Mouse (Mus musculus) CH12.LX (cell line): Measurements from ENCODE around the gene Mindy3. TPM values are rescaled to one million over a fixed set of nuclear protein-coding genes. Genes with fewer than 3 reads are reported as not detected.

ENCODE experiments used
- DNase-seq: peaks from one replicate; pipeline ENCODE4 v3.0.0-alpha.2; 2013; ENCODE audit errors: extremely low read depth
- H3K27ac ChIP-seq: 2 replicates; pipeline ENCODE4 v1.5.1; 2012; ENCODE audit warnings: low read depth, mild to moderate bottlenecking, control low read depth, moderate library complexity; ENCODE audit not compliant: insufficient read depth
- H3K27me3 ChIP-seq: replicated peaks from 2 replicates; pipeline ENCODE3; 2012; ENCODE audit warnings: inconsistent platforms
- H3K36me3 ChIP-seq, 2 experiments: replicated peaks in 1 of 2; 2 replicates each; pipeline versions ENCODE3 to v1.6.1; 2012; ENCODE audit warnings: inconsistent platforms in 1 of 2, low read length in 1 of 2, mild to moderate bottlenecking in 1 of 2, mixed read lengths in 1 of 2, moderate library complexity in 1 of 2; ENCODE audit not compliant: control insufficient read depth in 1 of 2, insufficient read depth in 1 of 2
- H3K4me1 ChIP-seq, 2 experiments: 2 replicates each; pipeline ENCODE4 v1.6.1; 2012; ENCODE audit warnings: inconsistent platforms in 1 of 2, moderate library complexity in 1 of 2; ENCODE audit not compliant: insufficient read depth in 2 of 2, control insufficient read depth in 1 of 2
- H3K4me2 ChIP-seq: 2 replicates; pipeline ENCODE4 v1.6.1; 2012; ENCODE audit warnings: low read depth, mild to moderate bottlenecking, control low read depth; ENCODE audit not compliant: poor library complexity, insufficient read depth, severe bottlenecking
- H3K4me3 ChIP-seq, 3 experiments: fragments of 150-350 bp in 1 of 3; sonication (generic) in 1 of 3; replicated peaks in 1 of 3; 2 replicates each; pipeline versions ENCODE3 to v1.5.1; 2011 to 2012; ENCODE audit warnings: low read depth in 2 of 3, low read length in 2 of 3, mild to moderate bottlenecking in 2 of 3, moderate library complexity in 2 of 3, control low read depth in 1 of 3, improper control_type of control experiment in 1 of 3, inconsistent platforms in 1 of 3, mixed read lengths in 1 of 3; ENCODE audit not compliant: poor library complexity in 1 of 3
- H3K79me2 ChIP-seq: replicated peaks from 2 replicates; pipeline ENCODE4 v1.6.1; 2012; ENCODE audit warnings: mild to moderate bottlenecking, moderate library complexity; ENCODE audit not compliant: control insufficient read depth, poor library complexity, insufficient read depth, severe bottlenecking; ENCODE audit errors: extremely low read depth
- H3K9ac ChIP-seq: 2 replicates; pipeline ENCODE4 v1.6.1; 2012; ENCODE audit warnings: low read depth, mild to moderate bottlenecking, control low read depth, moderate library complexity; ENCODE audit not compliant: insufficient read depth
- H3K9me3 ChIP-seq: replicated peaks from 2 replicates; pipeline ENCODE3; 2012; ENCODE audit warnings: low read length, inconsistent platforms, mixed read lengths
- CHD1 ChIP-seq: IDR thresholded peaks from 2 replicates; pipeline ENCODE4 v1.6.1; 2012; ENCODE audit warnings: low read depth, low read length, improper control_type of control experiment, inconsistent platforms
- CTCF ChIP-seq, 2 experiments: IDR thresholded peaks in 1 of 2; conservative IDR thresholded peaks in 1 of 2; 2 replicates each; pipeline ENCODE4 v1.5.1; 2011 to 2012; ENCODE audit warnings: low read depth in 2 of 2, low read length in 2 of 2, improper control_type of control experiment in 1 of 2, inconsistent platforms in 1 of 2, mild to moderate bottlenecking in 1 of 2, moderate library complexity in 1 of 2
- E2F4 ChIP-seq: IDR thresholded peaks from 2 replicates; pipeline ENCODE4 v1.6.1; 2011; ENCODE audit warnings: low read depth, low read length, improper control_type of control experiment; ENCODE audit not compliant: insufficient replicate concordance
- ELF1 ChIP-seq: IDR thresholded peaks from 2 replicates; pipeline ENCODE4 v1.6.1; 2014; ENCODE audit warnings: low read depth, mild to moderate bottlenecking, inconsistent platforms, low read length, improper control_type of control experiment
- EP300 ChIP-seq: IDR thresholded peaks from 2 replicates; pipeline ENCODE4 v1.6.1; 2011; ENCODE audit warnings: low read length, improper control_type of control experiment
- ETS1 ChIP-seq: conservative IDR thresholded peaks from 2 replicates; pipeline ENCODE4 v1.6.1; 2012; ENCODE audit warnings: low read depth, mild to moderate bottlenecking, inconsistent platforms, low read length, improper control_type of control experiment, moderate library complexity
- JUND ChIP-seq: conservative IDR thresholded peaks from 2 replicates; pipeline ENCODE4 v1.6.1; 2011; ENCODE audit warnings: low read depth, low read length, improper control_type of control experiment
- MAZ ChIP-seq: IDR thresholded peaks from 2 replicates; pipeline ENCODE4 v1.6.1; 2012; ENCODE audit warnings: low read depth, mild to moderate bottlenecking, inconsistent platforms, low read length, improper control_type of control experiment, moderate library complexity
- MEF2A ChIP-seq: IDR thresholded peaks from 2 replicates; pipeline ENCODE4 v1.6.1; 2014; ENCODE audit warnings: low read depth, mild to moderate bottlenecking, inconsistent platforms, low read length, improper control_type of control experiment, borderline replicate concordance
- MXI1 ChIP-seq: IDR thresholded peaks from 2 replicates; pipeline ENCODE4 v1.6.1; 2011; ENCODE audit warnings: mild to moderate bottlenecking, low read depth, low read length, improper control_type of control experiment
- PAX5 ChIP-seq: IDR thresholded peaks from 2 replicates; pipeline ENCODE4 v1.6.1; 2012; ENCODE audit warnings: low read length, inconsistent platforms, mixed read lengths
- POLR2A ChIP-seq: IDR thresholded peaks from 2 replicates; pipeline ENCODE4 v1.6.1; 2011; ENCODE audit warnings: low read depth, mild to moderate bottlenecking, improper control_type of control experiment, low read length
- RCOR1 ChIP-seq: conservative IDR thresholded peaks from 2 replicates; pipeline ENCODE4 v1.6.1; 2012; ENCODE audit warnings: low read depth, mild to moderate bottlenecking, inconsistent platforms, low read length, improper control_type of control experiment
- SIN3A ChIP-seq: IDR thresholded peaks from 2 replicates; pipeline ENCODE4 v1.6.1; 2012; ENCODE audit warnings: low read length, improper control_type of control experiment, inconsistent platforms
- TCF12 ChIP-seq: IDR thresholded peaks from 2 replicates; pipeline ENCODE4 v1.6.1; 2014; ENCODE audit warnings: low read depth, mild to moderate bottlenecking, inconsistent platforms, low read length, improper control_type of control experiment
- USF1 ChIP-seq: IDR thresholded peaks from 2 replicates; pipeline ENCODE4 v1.6.1; 2014; ENCODE audit warnings: low read depth, mild to moderate bottlenecking, inconsistent platforms, low read length, improper control_type of control experiment
- ZC3H11A ChIP-seq: IDR thresholded peaks from 2 replicates; pipeline ENCODE4 v1.6.1; 2012; ENCODE audit warnings: low read depth, mild to moderate bottlenecking, inconsistent platforms, low read length, improper control_type of control experiment
- ZKSCAN1 ChIP-seq: IDR thresholded peaks from 2 replicates; pipeline ENCODE4 v1.6.1; 2012; ENCODE audit warnings: low read depth, inconsistent platforms, low read length, improper control_type of control experiment, borderline replicate concordance
- ZMIZ1 ChIP-seq: IDR thresholded peaks from 2 replicates; pipeline ENCODE4 v1.6.1; 2012; ENCODE audit warnings: low read depth, mild to moderate bottlenecking, inconsistent platforms, low read length, improper control_type of control experiment
- dilution Hi-C: fragments of 300-500 bp; cut with MboI; formaldehyde crosslinking; loops from 2 replicates; pipeline ENCODE4 v1.14.3; 2020; ENCODE audit warnings: low sequenced_read_pairs; ENCODE audit not compliant: extremely low pct_unique_long_range_greater_than_20kb, extremely low pct_ligation_motif_present
- in situ Hi-C: fragments of 300-500 bp; cut with MboI; formaldehyde crosslinking; loops from 3 replicates; pipeline ENCODE4 v1.14.3; 2019; ENCODE audit warnings: low sequenced_read_pairs, low pct_ligation_motif_present, low pct_unique_long_range_greater_than_20kb, mixed read lengths
- polyA plus RNA-seq: library from polyadenylated mRNA; unstranded; fragments of >175 nt; gene quantifications from 2 replicates; pipeline ENCODE4 v1.2.1, GENCODE M21; 2012; ENCODE audit warnings: low read depth; ENCODE audit not compliant: insufficient read length
- total RNA-seq, 2 experiments: library from RNA; depleted of rRNA; stranded (reverse); fragments of 300-350 nt in 1 of 2; fragments of >200 nt in 1 of 2; gene quantifications; 2 replicates each; pipeline ENCODE4 v1.2.3; 2012 to 2014

The Mindy3 gene
- total and polyA plus RNA-seq, 3 experiments = 20.7 to 43.7 (median 33.8) TPM

DNA sequence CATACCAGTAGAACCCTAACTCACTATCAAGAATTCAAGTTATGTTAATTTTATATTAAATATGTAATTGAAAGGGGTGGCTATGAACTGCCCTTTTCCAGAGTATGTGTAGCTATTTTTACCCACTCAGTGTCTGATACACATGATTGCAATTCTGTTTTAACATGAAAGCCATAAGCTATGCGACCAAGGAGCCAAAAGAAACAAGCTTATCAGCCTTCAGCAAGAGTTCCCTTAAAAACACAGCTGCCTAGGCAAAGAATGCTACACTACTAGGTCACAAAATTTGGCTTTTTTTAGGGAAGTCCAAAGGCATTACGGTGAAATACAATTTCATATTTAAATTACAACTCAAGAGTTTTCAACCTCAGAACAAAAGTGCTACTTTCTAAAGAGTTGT is 70.4 kb downstream of the Mindy3 start:
- dilution Hi-C loops (no loop called here), in situ Hi-C loops (no loop called here)

DNA sequence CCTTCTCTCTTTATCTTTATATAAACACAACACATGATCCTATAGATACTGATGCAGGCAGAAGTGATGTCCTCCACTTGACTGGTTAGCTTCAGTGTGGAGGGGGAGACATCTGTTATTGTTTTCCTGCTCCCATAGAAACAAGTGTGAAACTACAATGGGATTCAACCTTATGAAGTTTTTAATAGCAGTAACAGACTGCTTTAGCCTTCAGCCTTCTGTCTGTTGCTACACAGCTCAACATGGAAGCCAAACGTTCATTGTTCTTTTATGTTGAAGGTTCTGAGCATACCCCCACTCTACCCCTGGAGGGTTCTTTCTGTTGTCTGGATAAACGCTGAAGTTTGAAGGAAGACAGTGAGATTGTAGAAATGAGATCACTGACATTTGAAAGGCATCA is 87.3 kb downstream of the Mindy3 start:
- Histone ChIP-seq H3K4me2 (no peak overlapping the region), H3K9me3 (no peaks in the 10 kb centered on the region), H3K27ac (no peak overlapping the region), H3K79me2 (no peaks in the 10 kb centered on the region), H3K9ac (no peak overlapping the region), H3K27me3 (no peaks in the 10 kb centered on the region), H3K4me3 (no peak overlapping the region), H3K4me1 (peaks cover 2 to 3% of the 10 kb centered on the region in 2 experiments; a peak in 1 of 4 replicates), H3K36me3 (no peaks in the 10 kb centered on the region)
- DNase-seq = no peak
- in situ Hi-C loops (no loop called here), dilution Hi-C loops (no loop called here)
- no peak for TF ChIP-seq ZKSCAN1
- no peak for TF ChIP-seq ETS1
- TF ChIP-seq PAX5 = no peak
- no peak for TF ChIP-seq TCF12
- no peak for TF ChIP-seq JUND
- no peak for TF ChIP-seq SIN3A
- TF ChIP-seq ZC3H11A = no peak
- no peak for TF ChIP-seq E2F4
- no peak for TF ChIP-seq MEF2A
- TF ChIP-seq EP300 = no peak
- TF ChIP-seq ELF1 = no peak
- no peak for TF ChIP-seq USF1

More for the DNA sequence above, 70.4 kb downstream of the Mindy3 start:
- no peak for TF ChIP-seq MEF2A
- no peak for TF ChIP-seq ETS1
- TF ChIP-seq JUND = no peak
- TF ChIP-seq POLR2A = no peak
- TF ChIP-seq PAX5 = no peak
- no peak for TF ChIP-seq MAZ
- no peak for TF ChIP-seq ZMIZ1
- no peak for TF ChIP-seq E2F4
- TF ChIP-seq MXI1 = no peak
- no peak for TF ChIP-seq ELF1
- no peak for TF ChIP-seq CTCF (conservative IDR thresholded peaks at IDR 0.05 in 1 of 2, IDR thresholded peaks at IDR 0.05 in 1 of 2; ENCODE audit: low read depth in 2 of 2, low read length in 2 of 2)
- TF ChIP-seq CHD1 = no peak
- TF ChIP-seq USF1 = no peak
- no peak for TF ChIP-seq RCOR1
- no peak for TF ChIP-seq EP300
- no peaks in the 10 kb centered on the region for H3K9me3 ChIP-seq
- H3K27ac ChIP-seq = no peak overlapping the region
- no peaks in the 10 kb centered on the region for H3K79me2 ChIP-seq
- DNase-seq = no peak
- no peak overlapping the region for H3K9ac ChIP-seq
- H3K27me3 ChIP-seq = no peaks in the 10 kb centered on the region
- H3K4me1 ChIP-seq = no peaks in the 10 kb centered on the region
- peaks cover 14 to 54% of the 10 kb centered on the region in 2 experiments for H3K36me3 ChIP-seq
- H3K4me3 ChIP-seq = no peak overlapping the region
- H3K4me2 ChIP-seq = no peak overlapping the region
